Mouse (Mus musculus): ENCODE data around the gene Gm20388. TPM values are rescaled to one million over a fixed set of nuclear protein-coding genes. Genes with fewer than 3 reads are reported as not detected.

Gm20388 gene
- polyA plus RNA-seq, 2 experiments: 8.5 TPM; not detected in 1

DNA sequence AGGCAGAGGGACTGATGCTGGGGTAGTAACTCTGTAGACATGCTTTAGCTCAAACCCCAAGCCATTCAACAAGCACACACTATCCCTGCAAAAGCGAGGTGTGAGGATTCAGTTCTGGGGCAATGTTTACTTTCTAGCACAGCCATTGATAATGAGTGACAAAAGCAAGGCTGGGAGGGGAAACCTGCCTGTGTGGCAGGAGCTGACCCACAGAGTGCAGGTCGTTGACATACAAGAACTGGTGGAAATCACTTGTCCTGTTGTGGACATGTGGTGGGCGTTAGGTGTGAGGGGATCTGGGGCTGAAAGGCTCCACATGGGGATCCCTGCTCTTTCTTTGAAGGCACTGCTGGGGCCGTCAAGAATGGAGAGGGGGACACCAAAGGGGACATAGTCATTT is 4141.9 kb downstream of the Gm20388 start:
- no peaks in the 10 kb centered on the region for H3K27me3 ChIP-seq (ENCODE audit: control insufficient read depth, insufficient read depth, low read length)
- ATAC-seq (ENCODE audit: insufficient read depth): no peak
- TF ChIP-seq EP300 (IDR thresholded peaks at IDR 0.05; ENCODE audit: low read depth) (no peak), CTCF (IDR thresholded peaks at IDR 0.05; ENCODE audit: low read depth) (no peak)
- 60% methylated on average over 4 of the region's 4 CpGs for WGBS (ENCODE audit: insufficient replicate concordance)
- no peak for DNase-seq (ENCODE audit: low read depth in 3 of 3, low spot score in 3 of 3)
- H3K27ac ChIP-seq: no peak overlapping the region
- no peaks in the 10 kb centered on the region for H3K4me1 ChIP-seq (replicated peaks; ENCODE audit: control insufficient read depth in 2 of 2, insufficient read depth in 2 of 2, low read length in 1 of 2)
- H3K9me3 ChIP-seq (ENCODE audit: control insufficient read depth, low read length): no peaks in the 10 kb centered on the region
- H3K4me2 ChIP-seq (ENCODE audit: low read depth): no peak overlapping the region
- H3K36me3 ChIP-seq (replicated peaks; ENCODE audit: control insufficient read depth, insufficient read depth, low read depth): peaks cover 4% of the 10 kb centered on the region
- H3K4me3 ChIP-seq (ENCODE audit: insufficient read depth in 1 of 2, low read depth in 2 of 2, low read length in 2 of 2): no peak overlapping the region
- no peak overlapping the region for H3K9ac ChIP-seq (replicated peaks)

DNA sequence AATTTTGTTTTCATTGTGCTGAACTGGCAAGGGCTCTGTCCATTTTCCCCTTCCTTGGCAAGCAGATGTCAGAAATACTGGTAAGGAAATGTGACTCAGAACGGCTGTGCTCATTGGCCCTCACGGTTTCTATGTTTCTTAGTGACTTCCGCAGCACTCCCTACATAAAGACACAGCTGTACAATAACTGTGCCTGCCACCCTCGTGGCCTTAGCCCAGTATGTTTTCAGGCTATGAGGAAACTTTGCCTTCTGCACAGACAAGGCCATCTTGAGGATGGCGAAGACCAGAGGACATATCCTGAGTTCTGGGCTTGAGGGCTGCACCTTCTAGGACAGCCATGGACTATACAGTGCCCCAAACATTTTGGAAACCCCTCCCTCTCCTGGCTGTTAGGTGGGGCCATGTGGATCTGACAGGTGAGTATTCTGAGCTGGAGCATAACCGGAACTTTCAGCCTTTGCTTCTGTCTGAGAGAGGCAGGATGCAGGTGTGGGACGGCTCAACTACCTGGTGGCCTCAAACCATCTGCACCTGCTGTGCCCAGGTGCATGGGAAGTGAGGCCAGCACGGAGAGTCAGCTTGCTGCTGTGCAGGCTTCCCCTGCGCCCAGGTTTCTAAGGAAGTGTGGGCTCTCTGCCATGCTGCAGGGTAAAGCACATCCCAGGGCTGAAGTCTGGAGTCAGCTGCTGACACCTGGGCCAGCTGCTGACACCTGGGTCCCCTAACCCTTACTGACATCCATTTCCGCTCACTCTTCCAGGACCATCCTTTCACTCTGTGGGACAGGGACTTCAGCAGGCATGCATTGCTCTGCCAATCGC is 4146.4 kb downstream of the Gm20388 start:
- DNase-seq (ENCODE audit: low read depth in 3 of 3, low spot score in 3 of 3) (no peak), ATAC-seq (ENCODE audit: insufficient read depth) (no peak)
- Histone ChIP-seq H3K4me1 (replicated peaks; ENCODE audit: control insufficient read depth in 2 of 2, insufficient read depth in 2 of 2, low read length in 1 of 2) (no peaks in the 10 kb centered on the region), H3K27me3 (ENCODE audit: control insufficient read depth, insufficient read depth, low read length) (no peaks in the 10 kb centered on the region), H3K9ac (replicated peaks) (no peak overlapping the region), H3K27ac (no peak overlapping the region), H3K4me3 (ENCODE audit: insufficient read depth in 1 of 2, low read depth in 2 of 2, low read length in 2 of 2) (no peak overlapping the region), H3K9me3 (ENCODE audit: control insufficient read depth, low read length) (no peaks in the 10 kb centered on the region), H3K36me3 (replicated peaks; ENCODE audit: control insufficient read depth, insufficient read depth, low read depth) (no peaks in the 10 kb centered on the region), H3K4me2 (ENCODE audit: low read depth) (no peak overlapping the region)
- TF ChIP-seq EP300 (IDR thresholded peaks at IDR 0.05; ENCODE audit: low read depth) (no peak), CTCF (IDR thresholded peaks at IDR 0.05; ENCODE audit: low read depth) (no peak)
- WGBS (ENCODE audit: insufficient replicate concordance): 64% methylated on average over 11 of the region's 11 CpGs

- H3K4me3 ChIP-seq (ENCODE audit: insufficient read depth in 1 of 2, low read depth in 2 of 2, low read length in 2 of 2): no peak overlapping the region
- no peaks in the 10 kb centered on the region for H3K27me3 ChIP-seq (ENCODE audit: control insufficient read depth, insufficient read depth, low read length)
- ATAC-seq (ENCODE audit: insufficient read depth) (no peak), DNase-seq (ENCODE audit: low read depth in 3 of 3, low spot score in 3 of 3) (no peak)
- no peaks in the 10 kb centered on the region; a peak in 1 of 4 replicates for H3K4me1 ChIP-seq (replicated peaks; ENCODE audit: control insufficient read depth in 2 of 2, insufficient read depth in 2 of 2, low read length in 1 of 2)
- WGBS (ENCODE audit: insufficient replicate concordance): 25% methylated on average over 4 of the region's 4 CpGs
- H3K9ac ChIP-seq (replicated peaks): no peak overlapping the region
- no peak overlapping the region for H3K4me2 ChIP-seq (ENCODE audit: low read depth)
- TF ChIP-seq CTCF (IDR thresholded peaks at IDR 0.05; ENCODE audit: low read depth): no peak
- TF ChIP-seq EP300 (IDR thresholded peaks at IDR 0.05; ENCODE audit: low read depth): no peak
- H3K9me3 ChIP-seq (ENCODE audit: control insufficient read depth, low read length): no peaks in the 10 kb centered on the region
- no peaks in the 10 kb centered on the region for H3K36me3 ChIP-seq (replicated peaks; ENCODE audit: control insufficient read depth, insufficient read depth, low read depth)
- no peak overlapping the region for H3K27ac ChIP-seq
Observed at GRCm38 (mm10) chr8:124066325-124067058, 4155.9 kb downstream of the Gm20388 start.

- no peak overlapping the region for H3K4me3 ChIP-seq (ENCODE audit: insufficient read depth in 1 of 2, low read depth in 2 of 2, low read length in 2 of 2)
- H3K9ac ChIP-seq (replicated peaks): no peak overlapping the region
- TF ChIP-seq CTCF (IDR thresholded peaks at IDR 0.05; ENCODE audit: low read depth): no peak
- no peak for TF ChIP-seq EP300 (IDR thresholded peaks at IDR 0.05; ENCODE audit: low read depth)
- H3K27ac ChIP-seq: no peak overlapping the region
- WGBS (ENCODE audit: insufficient replicate concordance): 59% methylated on average over 4 of the region's 4 CpGs
- H3K36me3 ChIP-seq (replicated peaks; ENCODE audit: control insufficient read depth, insufficient read depth, low read depth): no peaks in the 10 kb centered on the region
- no peaks in the 10 kb centered on the region; a peak in 1 of 4 replicates for H3K4me1 ChIP-seq (replicated peaks; ENCODE audit: control insufficient read depth in 2 of 2, insufficient read depth in 2 of 2, low read length in 1 of 2)
- DNase-seq (ENCODE audit: low read depth in 3 of 3, low spot score in 3 of 3) (no peak), ATAC-seq (ENCODE audit: insufficient read depth) (no peak)
- no peaks in the 10 kb centered on the region for H3K9me3 ChIP-seq (ENCODE audit: control insufficient read depth, low read length)
- H3K4me2 ChIP-seq (ENCODE audit: low read depth): no peak overlapping the region
- H3K27me3 ChIP-seq (ENCODE audit: control insufficient read depth, insufficient read depth, low read length): no peaks in the 10 kb centered on the region
Observed at GRCm38 (mm10) chr8:124067059-124067750, 4156.6 kb downstream of the Gm20388 start.

Measured in liver, embryonic 14.5 days (tissue).